Comparison of ENCODE assay signal across 22 mouse cellular contexts in the genomic region with DNA sequence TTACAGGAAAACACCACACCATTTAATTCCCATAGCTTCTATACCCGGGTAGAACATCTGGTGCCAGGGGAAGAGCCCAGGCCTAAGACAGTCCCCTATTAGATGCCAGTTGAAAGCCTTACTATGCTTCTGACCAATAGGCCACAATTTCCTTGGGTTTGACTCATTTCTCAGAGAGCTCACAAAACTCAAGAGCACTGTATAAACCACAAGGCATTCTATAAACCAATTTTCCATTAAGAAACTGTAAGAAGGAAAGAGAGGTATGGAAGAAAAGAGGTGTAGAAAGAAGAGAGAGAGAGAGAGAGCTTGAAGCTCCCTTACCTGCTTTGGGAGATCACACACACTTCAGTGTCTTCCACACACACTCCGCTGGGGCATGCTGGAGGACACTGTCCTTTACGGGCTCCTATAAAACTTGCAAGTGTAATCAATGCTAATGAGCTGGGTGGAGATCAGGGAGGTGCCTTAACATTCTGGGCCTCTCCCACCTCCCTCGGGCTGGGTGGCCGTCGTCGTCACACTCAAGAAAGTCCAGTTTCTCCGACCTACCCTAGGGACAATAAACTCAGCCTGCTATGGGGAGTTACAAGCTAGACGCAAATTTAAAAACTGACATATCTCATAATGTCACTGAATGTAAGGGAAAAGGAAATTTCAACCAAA.
"Had no signal": no experiment of that assay in that cellular context is flagged by ENCODE, and none has a peak within 500 bp of the region (broad histone marks: within the 10 kb centered on the region; RNA-seq: fewer than 3 reads in every experiment).

No protein-coding gene starts in this region.

- H3K27me3 ChIP-seq: kidney, embryonic 15.5 days; limb, embryonic 12.5 days; limb, embryonic 15.5 days; neural tube, embryonic 12.5 days; neural tube, embryonic 15.5 days; stomach, embryonic 15.5 days had no signal

- H3K36me3 ChIP-seq: neural tube, embryonic 15.5 days had no signal

- DNase-seq: kidney, adult 2 months; kidney, postnatal 10 days; kidney, postnatal 36 days; left cerebral cortex, postnatal 4 days; liver, postnatal 0 days; lung, embryonic 14.5 days; lung, postnatal 4 days; midbrain, embryonic 14.5 days; retina, postnatal 1 day; right cerebral cortex, postnatal 25 days; spleen, adult 18-20 months; thymus, postnatal 36 days had no signal

- H3K9ac ChIP-seq: kidney, embryonic 15.5 days; limb, embryonic 12.5 days; limb, embryonic 15.5 days; liver, embryonic 14.5 days; liver, postnatal 0 days; lung, embryonic 14.5 days; neural tube, embryonic 12.5 days; neural tube, embryonic 15.5 days; stomach, embryonic 15.5 days had no signal

- ATAC-seq: liver, postnatal 0 days; lung, postnatal 0 days had no signal

- H3K4me2 ChIP-seq: kidney, embryonic 15.5 days; limb, embryonic 12.5 days; limb, embryonic 15.5 days; liver, embryonic 11.5 days; lung, embryonic 14.5 days; midbrain, embryonic 11.5 days; neural tube, embryonic 12.5 days; neural tube, embryonic 15.5 days; stomach, embryonic 15.5 days had no signal

- H3K4me1 ChIP-seq: kidney, embryonic 15.5 days; limb, embryonic 12.5 days; limb, embryonic 15.5 days; neural tube, embryonic 12.5 days; neural tube, embryonic 15.5 days; stomach, embryonic 15.5 days had no signal

- H3K4me3 ChIP-seq: kidney, embryonic 15.5 days; limb, embryonic 12.5 days; limb, embryonic 15.5 days; neural tube, embryonic 12.5 days; neural tube, embryonic 15.5 days; stomach, embryonic 15.5 days had no signal

- H3K27ac ChIP-seq: kidney, embryonic 15.5 days; limb, embryonic 12.5 days; limb, embryonic 15.5 days; liver, embryonic 14.5 days; neural tube, embryonic 12.5 days; neural tube, embryonic 15.5 days; stomach, embryonic 15.5 days had no signal

- H3K9me3 ChIP-seq: kidney, embryonic 15.5 days; limb, embryonic 12.5 days; limb, embryonic 15.5 days; neural tube, embryonic 12.5 days; neural tube, embryonic 15.5 days; stomach, embryonic 15.5 days had no signal
